Mouse (Mus musculus) forebrain, embryonic 10.5 days (tissue): ENCODE data around the gene Rnf227. TPM values are rescaled to one million over a fixed set of nuclear protein-coding genes. Genes with fewer than 3 reads are reported as not detected.
"Not testable (repeated sequence)": the region's sequence is repeated elsewhere in the genome, so short reads cannot be mapped to it uniquely, and the experiment has no call there.

ENCODE experiments used
- DNase-seq: peaks from one replicate; pipeline ENCODE4 v3.0.0-alpha.2; 2017; ENCODE audit warnings: low spot score; ENCODE audit errors: extremely low spot score
- H3K27ac ChIP-seq: fragments of 300-500 bp; sonication (generic); 2 replicates; pipeline ENCODE4 v1.5.1; 2016; ENCODE audit warnings: mild to moderate bottlenecking
- H3K27me3 ChIP-seq: fragments of 300-500 bp; sonication (generic); 2 replicates; pipeline ENCODE4 v1.6.1; 2016; ENCODE audit warnings: mild to moderate bottlenecking; ENCODE audit not compliant: poor library complexity, severe bottlenecking
- H3K36me3 ChIP-seq: fragments of 300-500 bp; sonication (generic); replicated peaks from 2 replicates; pipeline ENCODE4 v1.6.1; 2016; ENCODE audit warnings: mild to moderate bottlenecking, moderate library complexity
- H3K4me1 ChIP-seq: fragments of 300-500 bp; sonication (generic); 2 replicates; pipeline ENCODE4 v1.6.1; 2016
- H3K4me3 ChIP-seq: fragments of 300-500 bp; sonication (generic); 2 replicates; pipeline ENCODE4 v1.5.1; 2016; ENCODE audit warnings: mild to moderate bottlenecking, moderate library complexity
- H3K9me3 ChIP-seq: fragments of 300-500 bp; sonication (generic); 2 replicates; pipeline ENCODE4 v1.6.1; 2016; ENCODE audit warnings: mild to moderate bottlenecking, moderate library complexity
- WGBS: fragments of 180-500 bp; shearing (Covaris S2); methylation state at CpG from one replicate; pipeline ENCODE4 v1.1.7; 2016; 5-methylcytosine and 5-hydroxymethylcytosine counted together
- polyA plus RNA-seq: library from polyadenylated mRNA; unstranded; fragments of >200 nt; fragmentation: Nextera tagmentation; extraction: Ambion mirVana; gene quantifications from 2 replicates; pipeline ENCODE4 v1.2.1, GENCODE M21; 2016

Gene Rnf227
- polyA plus RNA-seq = 17.0 and 19.7 TPM in 2 replicates

DNA sequence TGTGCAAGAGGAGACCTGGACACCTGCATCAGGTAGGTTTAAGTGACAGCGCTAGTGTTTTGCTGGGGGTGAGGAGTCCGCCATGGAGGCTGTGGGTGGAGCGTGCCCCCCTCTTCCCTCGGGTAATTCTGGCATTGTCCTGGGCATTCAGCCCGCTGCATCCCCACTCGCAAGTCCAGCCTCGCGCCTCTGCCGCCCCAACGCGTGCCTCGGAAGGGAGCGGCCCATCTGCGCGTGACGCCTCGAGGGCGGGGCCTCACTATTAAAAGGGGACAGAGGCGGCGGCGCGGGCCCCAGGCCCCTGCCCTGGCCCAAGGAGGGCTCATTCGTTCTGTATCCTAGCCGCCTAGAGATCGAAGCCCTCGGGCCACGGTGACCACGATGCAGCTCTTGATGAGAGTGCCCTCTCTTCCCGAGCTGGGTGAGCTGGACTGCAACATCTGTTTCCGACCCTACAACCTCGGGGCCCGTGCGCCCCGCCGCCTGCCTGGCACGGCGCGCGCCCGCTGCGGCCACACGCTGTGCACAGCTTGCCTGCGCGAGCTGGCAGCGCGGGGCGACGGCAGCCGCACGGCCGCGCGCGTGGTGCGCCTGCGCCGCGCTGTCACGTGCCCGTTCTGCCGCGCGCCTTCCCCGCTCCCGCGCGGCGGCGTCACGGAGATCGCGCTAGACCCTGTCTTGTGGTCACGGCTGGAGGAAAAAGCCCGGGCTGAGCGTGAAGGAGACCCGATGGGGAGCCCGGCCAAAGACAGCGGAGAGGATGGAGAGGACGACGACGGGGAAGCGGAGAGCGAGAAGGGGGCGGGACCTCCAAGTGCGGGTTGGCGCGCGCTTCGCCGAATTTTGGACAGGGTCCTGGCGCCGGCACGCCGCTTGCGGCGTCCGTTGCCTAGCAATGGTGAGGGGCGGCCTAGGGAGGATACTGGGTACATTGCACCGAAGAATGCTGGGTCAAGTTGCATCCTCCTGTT is at the start of gene Rnf227:
TSS of gene Rnf227 (plus strand) at position 301 of the 971 bp plus-strand sequence.
- Histone ChIP-seq H3K36me3 (peaks cover 28% of the 10 kb centered on the region), H3K9me3 (0 out of 2 replicates have a peak, but pooled peaks cover 3% of the 10 kb centered on the region), H3K27me3 (peaks cover 43% of the 10 kb centered on the region), H3K27ac (peak within 1 kb of the TSS; percentile 90), H3K4me3 (peak within 1 kb of the TSS; percentile 65), H3K4me1 (peaks cover 19% of the 10 kb centered on the region)
- DNase-seq = peak; percentile 82
- WGBS = 2% methylated on average over 99 of the region's 99 CpGs

DNA sequence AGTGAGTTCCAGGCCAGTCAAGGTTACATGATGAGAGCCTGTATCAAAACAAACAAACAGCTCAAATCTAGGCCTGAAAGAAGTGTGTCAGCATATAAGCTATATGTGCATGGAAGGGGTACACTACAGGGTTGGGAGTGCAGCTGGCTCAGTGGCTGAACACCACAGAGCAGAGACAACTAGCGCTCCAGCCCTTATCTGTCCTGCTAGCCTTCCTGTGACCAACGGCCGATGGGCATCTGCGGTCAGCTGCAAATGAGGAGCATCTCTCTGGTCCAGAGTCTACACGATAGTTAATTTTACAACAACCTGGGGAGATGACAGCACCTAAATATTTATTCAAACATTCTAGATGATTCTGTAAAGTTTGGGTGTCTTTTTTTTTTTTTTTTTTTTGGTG is 49.1 kb upstream of the Rnf227 start:
- Histone ChIP-seq H3K9me3 (no peaks in the 10 kb centered on the region), H3K27me3 (no peaks in the 10 kb centered on the region), H3K36me3 (no peaks in the 10 kb centered on the region), H3K4me1 (no peaks in the 10 kb centered on the region), H3K4me3 (no peak overlapping the region), H3K27ac (no peak overlapping the region)
- WGBS = 97% methylated on average over 5 of the region's 5 CpGs
- DNase-seq = no peak

DNA sequence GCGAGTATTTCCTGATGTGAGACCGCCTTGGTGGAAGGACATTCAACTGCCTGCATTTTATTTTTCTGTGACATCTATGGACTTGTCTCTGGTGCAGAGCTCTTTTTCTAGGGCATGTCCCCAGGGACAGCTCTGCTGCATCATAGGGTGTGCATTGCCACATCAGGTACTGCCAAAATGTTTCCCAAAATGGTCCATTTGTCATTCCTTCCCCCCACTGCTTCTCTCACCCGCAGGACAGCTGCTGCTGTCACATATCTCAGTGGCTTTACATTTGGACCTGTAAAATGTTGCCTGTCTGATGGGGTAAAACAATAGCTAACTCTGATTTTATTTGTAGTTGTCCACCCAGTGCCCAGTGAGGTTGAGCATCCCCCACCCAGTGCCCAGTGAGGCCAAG is 45.0 kb upstream of the Rnf227 start:
- no peak for DNase-seq
- 87% methylated on average over 3 of the region's 3 CpGs for WGBS
- Histone ChIP-seq H3K36me3 (peaks cover 31% of the 10 kb centered on the region), H3K4me1 (peaks cover 4% of the 10 kb centered on the region; the same call in 1 of the 2 replicates), H3K27me3 (no peaks in the 10 kb centered on the region), H3K4me3 (no peak overlapping the region), H3K27ac (no peak overlapping the region), H3K9me3 (no peaks in the 10 kb centered on the region)

- Histone ChIP-seq H3K9me3 (no peaks in the 10 kb centered on the region), H3K27ac (no peak overlapping the region), H3K27me3 (no peaks in the 10 kb centered on the region), H3K4me3 (no peak overlapping the region), H3K4me1 (peaks cover 4% of the 10 kb centered on the region; the same call in 1 of the 2 replicates), H3K36me3 (peaks cover 54% of the 10 kb centered on the region)
- 92% methylated on average over 2 of the region's 2 CpGs for WGBS
- DNase-seq = no peak
Observed at GRCm38 (mm10) chr11:69297799-69298198, 42.5 kb upstream of the Rnf227 start.

DNA sequence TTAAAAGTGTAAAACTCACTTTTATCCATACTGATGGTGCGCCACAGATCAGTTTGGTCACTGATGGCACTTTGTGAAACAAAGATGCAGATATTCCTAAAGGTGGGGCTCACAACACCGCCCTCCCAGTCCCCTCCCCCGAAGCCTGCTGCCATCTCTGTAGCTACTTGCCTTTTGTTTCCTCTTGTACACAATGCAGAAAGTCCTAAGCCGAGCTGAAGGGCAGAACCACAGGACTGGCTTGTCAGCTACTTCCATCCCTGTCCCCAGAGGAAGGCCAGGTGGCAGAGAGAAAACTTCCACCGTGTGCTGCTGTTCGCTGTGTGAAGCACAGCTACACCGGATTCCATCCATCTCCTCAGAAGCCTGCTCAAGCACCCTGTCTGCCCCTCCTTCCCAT is 42.0 kb upstream of the Rnf227 start:
- no peak overlapping the region for H3K27ac ChIP-seq
- WGBS = 70% methylated on average over 7 of the region's 7 CpGs
- H3K4me3 ChIP-seq = no peak overlapping the region
- no peaks in the 10 kb centered on the region for H3K27me3 ChIP-seq
- H3K4me1 ChIP-seq = peaks cover 4% of the 10 kb centered on the region; the same call in 1 of the 2 replicates
- DNase-seq = no peak
- peaks cover 58% of the 10 kb centered on the region for H3K36me3 ChIP-seq
- H3K9me3 ChIP-seq = no peaks in the 10 kb centered on the region

DNA sequence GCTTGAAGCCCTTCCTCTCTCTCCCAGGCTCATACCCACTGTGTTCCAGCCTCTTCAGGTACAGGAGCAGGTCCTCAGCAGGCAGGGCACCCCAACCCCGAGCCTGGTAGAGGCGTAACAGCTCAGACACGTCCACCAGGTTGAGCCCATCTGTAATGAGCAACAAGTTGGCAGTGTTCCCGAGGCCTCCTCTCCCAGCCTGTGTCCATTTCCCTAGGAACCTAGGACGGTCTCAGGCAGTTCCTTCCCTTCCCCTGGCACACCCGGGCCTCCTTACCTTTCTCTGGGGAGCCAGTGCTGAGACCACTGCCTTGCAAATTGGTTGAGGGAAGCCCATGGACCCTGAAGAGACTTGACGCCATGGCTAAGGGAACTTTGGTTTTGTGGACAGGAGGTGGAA is 37.4 kb upstream of the Rnf227 start:
- 88% methylated on average over 7 of the region's 7 CpGs for WGBS
- peaks cover 96% of the 10 kb centered on the region for H3K36me3 ChIP-seq

GRCm38 (mm10) chr11:69305291-69305690 is 35.0 kb upstream of the Rnf227 start:
- H3K4me3 ChIP-seq = no peak overlapping the region
- H3K4me1 ChIP-seq = no peaks in the 10 kb centered on the region
- peaks cover 98% of the 10 kb centered on the region for H3K36me3 ChIP-seq
- 93% methylated on average over 9 of the region's 9 CpGs for WGBS
- no peaks in the 10 kb centered on the region for H3K27me3 ChIP-seq
- no peaks in the 10 kb centered on the region for H3K9me3 ChIP-seq
- DNase-seq = no peak
- H3K27ac ChIP-seq = no peak overlapping the region

More for the DNA sequence above, 37.4 kb upstream of the Rnf227 start:
- H3K4me1 ChIP-seq = peaks cover 4% of the 10 kb centered on the region; the same call in 1 of the 2 replicates
- no peak for DNase-seq
- H3K27ac ChIP-seq = no peak overlapping the region
- H3K27me3 ChIP-seq = no peaks in the 10 kb centered on the region
- H3K9me3 ChIP-seq = no peaks in the 10 kb centered on the region
- no peak overlapping the region for H3K4me3 ChIP-seq

DNA sequence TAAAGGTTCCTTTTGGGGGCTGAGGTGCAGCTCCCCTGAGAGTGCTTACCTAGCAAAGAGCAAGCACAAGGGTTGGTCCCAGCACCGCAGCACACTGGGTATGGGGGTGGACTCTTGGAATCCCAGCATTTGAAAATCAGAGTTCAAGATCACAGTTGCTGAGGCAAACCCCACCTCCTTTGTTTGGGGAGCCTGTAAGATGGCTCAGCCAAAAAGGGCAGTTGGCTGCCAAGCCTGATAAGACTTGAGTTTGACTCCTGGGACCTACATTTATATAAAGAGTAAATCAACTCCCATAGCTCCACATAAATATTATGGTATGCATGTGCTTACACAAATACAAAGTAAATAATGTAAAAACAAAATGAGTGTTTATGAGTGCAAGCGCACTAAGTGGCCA is 34.2 kb upstream of the Rnf227 start:
- H3K9me3 ChIP-seq = no peaks in the 10 kb centered on the region
- peaks cover 99% of the 10 kb centered on the region for H3K36me3 ChIP-seq
- DNase-seq = no peak
- H3K27me3 ChIP-seq = no peaks in the 10 kb centered on the region
- no peak overlapping the region for H3K27ac ChIP-seq
- WGBS = 96% methylated on average over 2 of the region's 2 CpGs
- no peaks in the 10 kb centered on the region for H3K4me1 ChIP-seq
- no peak overlapping the region for H3K4me3 ChIP-seq

GRCm38 (mm10) chr11:69311266-69311665 is 29.0 kb upstream of the Rnf227 start:
- Histone ChIP-seq H3K27me3 (no peaks in the 10 kb centered on the region), H3K4me1 (no peaks in the 10 kb centered on the region), H3K9me3 (no peaks in the 10 kb centered on the region), H3K4me3 (no peak overlapping the region), H3K27ac (no peak overlapping the region), H3K36me3 (peaks cover 98% of the 10 kb centered on the region)
- 90% methylated on average over 7 of the region's 7 CpGs for WGBS
- DNase-seq = no peak

- Histone ChIP-seq H3K27ac (no peak overlapping the region), H3K27me3 (no peaks in the 10 kb centered on the region), H3K9me3 (no peaks in the 10 kb centered on the region), H3K36me3 (peaks cover 97% of the 10 kb centered on the region), H3K4me1 (peaks cover 7% of the 10 kb centered on the region; the same call in 1 of the 2 replicates), H3K4me3 (no peak overlapping the region)
- DNase-seq = no peak
- 94% methylated on average over 6 of the region's 6 CpGs for WGBS
Observed at GRCm38 (mm10) chr11:69316361-69316760, 23.9 kb upstream of the Rnf227 start.

DNA sequence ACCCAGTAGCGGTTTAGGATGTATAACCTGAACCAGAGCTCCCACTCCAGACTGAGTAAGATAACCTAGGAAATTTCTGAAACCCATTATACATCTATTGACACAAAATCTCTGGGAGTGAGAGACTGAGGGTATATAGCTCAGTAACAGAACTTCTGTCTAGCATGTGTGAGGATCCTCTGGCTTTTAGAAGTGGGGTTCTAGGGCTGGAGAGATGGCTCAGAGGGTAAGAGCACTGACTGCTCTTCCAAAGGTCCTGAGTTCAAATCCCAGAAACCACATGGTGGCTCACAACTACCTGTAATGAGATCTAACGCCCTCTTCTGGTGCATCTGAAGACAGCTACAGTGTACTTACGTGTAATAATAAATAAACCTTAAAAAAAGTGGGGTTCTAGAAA is 22.3 kb upstream of the Rnf227 start:
- H3K27me3 ChIP-seq, H3K27ac ChIP-seq, DNase-seq, H3K9me3 ChIP-seq, H3K4me3 ChIP-seq: not testable (repeated sequence)
- H3K36me3 ChIP-seq = peaks cover 82% of the 10 kb centered on the region
- 89% methylated on average over 3 of the region's 3 CpGs for WGBS
- peaks cover 22% of the 10 kb centered on the region for H3K4me1 ChIP-seq

GRCm38 (mm10) chr11:69321580-69321979 is 18.7 kb upstream of the Rnf227 start:
- H3K36me3 ChIP-seq = peaks cover 47% of the 10 kb centered on the region
- 96% methylated on average over 6 of the region's 6 CpGs for WGBS
- H3K4me3 ChIP-seq = peak overlapping the region; percentile 77
- no peaks in the 10 kb centered on the region for H3K9me3 ChIP-seq
- peaks cover 9% of the 10 kb centered on the region for H3K27me3 ChIP-seq
- no peak for DNase-seq
- 0 out of 2 replicates have a peak overlapping the region, but pooled peaks have one; percentile 97 for H3K27ac ChIP-seq
- H3K4me1 ChIP-seq = peaks cover 52% of the 10 kb centered on the region

GRCm38 (mm10) chr11:69322010-69322409 is 18.3 kb upstream of the Rnf227 start:
- Histone ChIP-seq H3K4me1 (peaks cover 56% of the 10 kb centered on the region), H3K36me3 (peaks cover 43% of the 10 kb centered on the region), H3K27ac (peak overlapping the region; percentile 97; the same call in 1 of the 2 replicates), H3K4me3 (peak overlapping the region; percentile 77), H3K27me3 (peaks cover 13% of the 10 kb centered on the region), H3K9me3 (no peaks in the 10 kb centered on the region)
- 78% methylated on average over 6 of the region's 6 CpGs for WGBS
- DNase-seq = no peak
